Mouse (Mus musculus): ENCODE results near the gene Ubash3b. TPM values are rescaled to one million over a fixed set of nuclear protein-coding genes. Genes with fewer than 3 reads are reported as not detected.

The Ubash3b gene
- polyA plus RNA-seq, 1 experiment: 3.2 TPM

GRCm38 (mm10) chr9:41083386-41084055 lies 78.0 kb downstream of the Ubash3b start:
- H3K79me3 ChIP-seq (ENCODE audit: low read depth): no peaks in the 10 kb centered on the region
- H3ac ChIP-seq (ENCODE audit: control insufficient read depth, insufficient read length, low read depth): no peak overlapping the region
- no peaks in the 10 kb centered on the region for H3K79me2 ChIP-seq (ENCODE audit: control insufficient read depth, insufficient read depth)
- no peaks in the 10 kb centered on the region for H3K27me3 ChIP-seq (ENCODE audit: control insufficient read depth, insufficient read depth, insufficient read length)
- no peak overlapping the region for H3K4me3 ChIP-seq (ENCODE audit: insufficient read depth, poor library complexity, severe bottlenecking)
- no peaks in the 10 kb centered on the region for H3K36me3 ChIP-seq (ENCODE audit: control insufficient read depth, insufficient read depth)
- TF ChIP-seq MAX (IDR thresholded peaks at IDR 0.05) (no peak), FOSL1 (IDR thresholded peaks at IDR 0.05; ENCODE audit: insufficient read depth, low read length, poor library complexity, severe bottlenecking) (no peak)

GRCm38 (mm10) chr9:41082891-41083290 lies 78.6 kb downstream of the Ubash3b start:
- Histone ChIP-seq H3ac (ENCODE audit: control insufficient read depth, insufficient read length, low read depth) (no peak overlapping the region), H3K4me3 (ENCODE audit: insufficient read depth, poor library complexity, severe bottlenecking) (no peak overlapping the region), H3K36me3 (ENCODE audit: control insufficient read depth, insufficient read depth) (no peaks in the 10 kb centered on the region), H3K27me3 (ENCODE audit: control insufficient read depth, insufficient read depth, insufficient read length) (no peaks in the 10 kb centered on the region), H3K79me2 (ENCODE audit: control insufficient read depth, insufficient read depth) (no peaks in the 10 kb centered on the region), H3K79me3 (ENCODE audit: low read depth) (no peaks in the 10 kb centered on the region)
- TF ChIP-seq CEBPB (IDR thresholded peaks at IDR 0.05; ENCODE audit: low read depth) (no peak), USF1 (IDR thresholded peaks at IDR 0.05; ENCODE audit: low read depth) (no peak), MAX (IDR thresholded peaks at IDR 0.05) (no peak), MYOD1 (IDR thresholded peaks at IDR 0.05; ENCODE audit: control insufficient read depth, insufficient read length, low read depth) (no peak), CTCF (IDR thresholded peaks at IDR 0.05; ENCODE audit: control insufficient read depth, insufficient read depth, insufficient read length) (no peak), FOSL1 (IDR thresholded peaks at IDR 0.05; ENCODE audit: insufficient read depth, low read length, poor library complexity, severe bottlenecking) (no peak), MYOG (IDR thresholded peaks at IDR 0.05; ENCODE audit: control insufficient read depth, extremely low read depth, insufficient read length) (no peak)

- Histone ChIP-seq H3K79me3 (ENCODE audit: low read depth) (no peaks in the 10 kb centered on the region), H3K79me2 (ENCODE audit: control insufficient read depth, insufficient read depth) (no peaks in the 10 kb centered on the region), H3K4me3 (ENCODE audit: insufficient read depth, poor library complexity, severe bottlenecking) (no peak overlapping the region), H3ac (ENCODE audit: control insufficient read depth, insufficient read length, low read depth) (no peak overlapping the region), H3K36me3 (ENCODE audit: control insufficient read depth, insufficient read depth) (no peaks in the 10 kb centered on the region), H3K27me3 (ENCODE audit: control insufficient read depth, insufficient read depth, insufficient read length) (no peaks in the 10 kb centered on the region)
- no peak for TF ChIP-seq MYOD1 (IDR thresholded peaks at IDR 0.05; ENCODE audit: control insufficient read depth, insufficient read length, low read depth)
- TF ChIP-seq FOSL1 (IDR thresholded peaks at IDR 0.05; ENCODE audit: insufficient read depth, low read length, poor library complexity, severe bottlenecking): no peak
- TF ChIP-seq MAX (IDR thresholded peaks at IDR 0.05): no peak
- no peak for TF ChIP-seq CTCF (IDR thresholded peaks at IDR 0.05; ENCODE audit: control insufficient read depth, insufficient read depth, insufficient read length)
- no peak for TF ChIP-seq MYOG (IDR thresholded peaks at IDR 0.05; ENCODE audit: control insufficient read depth, extremely low read depth, insufficient read length)
- TF ChIP-seq CEBPB (IDR thresholded peaks at IDR 0.05; ENCODE audit: low read depth): no peak
- TF ChIP-seq USF1 (IDR thresholded peaks at IDR 0.05; ENCODE audit: low read depth): no peak
Measured at GRCm38 (mm10) chr9:41080877-41081276, 80.6 kb downstream of the Ubash3b start.

- TF ChIP-seq CTCF (IDR thresholded peaks at IDR 0.05; ENCODE audit: control insufficient read depth, insufficient read depth, insufficient read length): no peak
- TF ChIP-seq CEBPB (IDR thresholded peaks at IDR 0.05; ENCODE audit: low read depth): no peak
- no peak for TF ChIP-seq FOSL1 (IDR thresholded peaks at IDR 0.05; ENCODE audit: insufficient read depth, low read length, poor library complexity, severe bottlenecking)
- no peaks in the 10 kb centered on the region for H3K79me3 ChIP-seq (ENCODE audit: low read depth)
- H3ac ChIP-seq (ENCODE audit: control insufficient read depth, insufficient read length, low read depth): no peak overlapping the region
- no peaks in the 10 kb centered on the region for H3K27me3 ChIP-seq (ENCODE audit: control insufficient read depth, insufficient read depth, insufficient read length)
- no peak overlapping the region for H3K4me3 ChIP-seq (ENCODE audit: insufficient read depth, poor library complexity, severe bottlenecking)
- H3K79me2 ChIP-seq (ENCODE audit: control insufficient read depth, insufficient read depth): no peaks in the 10 kb centered on the region
- H3K36me3 ChIP-seq (ENCODE audit: control insufficient read depth, insufficient read depth): no peaks in the 10 kb centered on the region
Measured at GRCm38 (mm10) chr9:41079428-41080155, 81.9 kb downstream of the Ubash3b start.

GRCm38 (mm10) chr9:41078198-41078597 lies 83.3 kb downstream of the Ubash3b start:
- H3K79me2 ChIP-seq (ENCODE audit: control insufficient read depth, insufficient read depth): no peaks in the 10 kb centered on the region
- H3ac ChIP-seq (ENCODE audit: control insufficient read depth, insufficient read length, low read depth): no peak overlapping the region
- no peak overlapping the region for H3K4me3 ChIP-seq (ENCODE audit: insufficient read depth, poor library complexity, severe bottlenecking)
- TF ChIP-seq CEBPB (IDR thresholded peaks at IDR 0.05; ENCODE audit: low read depth) (peak; percentile 55), FOSL1 (IDR thresholded peaks at IDR 0.05; ENCODE audit: insufficient read depth, low read length, poor library complexity, severe bottlenecking) (peak; percentile 23), USF1 (IDR thresholded peaks at IDR 0.05; ENCODE audit: low read depth) (no peak), CTCF (IDR thresholded peaks at IDR 0.05; ENCODE audit: control insufficient read depth, insufficient read depth, insufficient read length) (no peak), MYOG (IDR thresholded peaks at IDR 0.05; ENCODE audit: control insufficient read depth, extremely low read depth, insufficient read length) (no peak), MAX (IDR thresholded peaks at IDR 0.05) (peak; percentile 64), MYOD1 (IDR thresholded peaks at IDR 0.05; ENCODE audit: control insufficient read depth, insufficient read length, low read depth) (peak; percentile 75)
- no peaks in the 10 kb centered on the region for H3K79me3 ChIP-seq (ENCODE audit: low read depth)
- H3K36me3 ChIP-seq (ENCODE audit: control insufficient read depth, insufficient read depth): no peaks in the 10 kb centered on the region
- no peaks in the 10 kb centered on the region for H3K27me3 ChIP-seq (ENCODE audit: control insufficient read depth, insufficient read depth, insufficient read length)

- H3K4me3 ChIP-seq (ENCODE audit: insufficient read depth, poor library complexity, severe bottlenecking): no peak overlapping the region
- no peak for TF ChIP-seq USF1 (IDR thresholded peaks at IDR 0.05; ENCODE audit: low read depth)
- no peak for TF ChIP-seq MYOD1 (IDR thresholded peaks at IDR 0.05; ENCODE audit: control insufficient read depth, insufficient read length, low read depth)
- no peak for TF ChIP-seq FOSL1 (IDR thresholded peaks at IDR 0.05; ENCODE audit: insufficient read depth, low read length, poor library complexity, severe bottlenecking)
- TF ChIP-seq CTCF (IDR thresholded peaks at IDR 0.05; ENCODE audit: control insufficient read depth, insufficient read depth, insufficient read length): no peak
- no peak for TF ChIP-seq MYOG (IDR thresholded peaks at IDR 0.05; ENCODE audit: control insufficient read depth, extremely low read depth, insufficient read length)
- TF ChIP-seq MAX (IDR thresholded peaks at IDR 0.05): no peak
- no peak for TF ChIP-seq CEBPB (IDR thresholded peaks at IDR 0.05; ENCODE audit: low read depth)
- H3ac ChIP-seq (ENCODE audit: control insufficient read depth, insufficient read length, low read depth): no peak overlapping the region
Measured at GRCm38 (mm10) chr9:41076150-41076549, 85.3 kb downstream of the Ubash3b start.

More at GRCm38 (mm10) chr9:41076150-41076549, 85.3 kb downstream of the Ubash3b start:
- Histone ChIP-seq H3K27me3 (ENCODE audit: control insufficient read depth, insufficient read depth, insufficient read length) (no peaks in the 10 kb centered on the region), H3K79me3 (ENCODE audit: low read depth) (no peaks in the 10 kb centered on the region), H3K36me3 (ENCODE audit: control insufficient read depth, insufficient read depth) (no peaks in the 10 kb centered on the region), H3K79me2 (ENCODE audit: control insufficient read depth, insufficient read depth) (no peaks in the 10 kb centered on the region)
